Mouse (Mus musculus) large intestine, adult 2 months (tissue): ENCODE data around the gene Gtpbp8. TPM values are rescaled to one million over a fixed set of nuclear protein-coding genes. Genes with fewer than 3 reads are reported as not detected.

Experiments
- DNase-seq: peaks from one replicate; pipeline ENCODE4 v3.0.0-alpha.2; 2012; ENCODE audit warnings: low read depth, low spot score
- WGBS: fragments of 180-500 bp; shearing (Covaris S2); methylation state at CpG from one replicate; pipeline ENCODE4 v1.1.7; 2018; 5-methylcytosine and 5-hydroxymethylcytosine counted together
- polyA plus RNA-seq: library from polyadenylated mRNA; depleted of rRNA; stranded (reverse); fragments of >200 nt; gene quantifications from 2 replicates; pipeline ENCODE4 v1.2.3, GENCODE M21; 2012

Gtpbp8 gene
- polyA plus RNA-seq, 1 experiment, result 4.5 TPM

DNA sequence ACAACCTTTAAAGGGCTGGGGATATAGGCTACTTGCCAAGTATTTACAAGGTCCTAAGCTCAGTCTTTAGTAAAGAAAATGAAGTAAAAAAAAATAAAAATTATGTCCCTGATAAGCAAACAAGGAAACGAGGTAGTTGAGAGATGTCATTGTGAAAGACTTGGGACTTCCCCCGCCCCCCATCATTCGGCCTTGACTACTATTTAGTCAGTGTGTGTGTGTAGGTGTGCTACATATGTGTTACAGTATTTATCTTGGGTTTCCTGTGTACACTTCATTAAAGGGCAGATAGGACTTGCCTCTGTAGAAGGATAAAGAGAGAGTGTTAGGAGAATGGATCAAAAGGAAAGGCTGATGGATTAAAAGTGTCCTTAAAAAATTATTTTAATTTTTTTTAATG is 12.1 kb downstream of the Gtpbp8 start:
- DNase-seq, result peak; percentile 19
- 27% methylated on average over 3 of the region's 3 CpGs for WGBS

DNA sequence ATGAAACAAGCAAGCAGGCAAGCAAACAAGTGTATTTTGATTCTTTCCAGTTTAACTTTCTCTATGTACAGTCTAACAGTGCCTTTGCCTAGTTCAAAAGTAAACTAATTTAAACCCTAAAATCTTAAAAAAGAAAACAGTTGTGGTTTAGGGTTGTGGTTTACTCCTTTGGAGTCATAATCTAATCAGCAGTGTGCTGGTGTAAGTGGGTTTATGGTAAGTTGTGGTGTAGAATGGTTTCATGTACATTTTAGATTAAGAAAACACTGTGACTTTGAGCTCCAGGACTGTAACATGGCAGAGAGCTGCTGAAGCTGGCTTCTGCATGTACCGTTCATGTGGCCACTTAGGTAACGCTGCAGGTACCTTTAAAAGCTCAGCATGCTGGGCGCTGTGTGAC is 18.6 kb downstream of the Gtpbp8 start:
- no peak for DNase-seq
- 92% methylated on average over 3 of the region's 3 CpGs for WGBS

DNA sequence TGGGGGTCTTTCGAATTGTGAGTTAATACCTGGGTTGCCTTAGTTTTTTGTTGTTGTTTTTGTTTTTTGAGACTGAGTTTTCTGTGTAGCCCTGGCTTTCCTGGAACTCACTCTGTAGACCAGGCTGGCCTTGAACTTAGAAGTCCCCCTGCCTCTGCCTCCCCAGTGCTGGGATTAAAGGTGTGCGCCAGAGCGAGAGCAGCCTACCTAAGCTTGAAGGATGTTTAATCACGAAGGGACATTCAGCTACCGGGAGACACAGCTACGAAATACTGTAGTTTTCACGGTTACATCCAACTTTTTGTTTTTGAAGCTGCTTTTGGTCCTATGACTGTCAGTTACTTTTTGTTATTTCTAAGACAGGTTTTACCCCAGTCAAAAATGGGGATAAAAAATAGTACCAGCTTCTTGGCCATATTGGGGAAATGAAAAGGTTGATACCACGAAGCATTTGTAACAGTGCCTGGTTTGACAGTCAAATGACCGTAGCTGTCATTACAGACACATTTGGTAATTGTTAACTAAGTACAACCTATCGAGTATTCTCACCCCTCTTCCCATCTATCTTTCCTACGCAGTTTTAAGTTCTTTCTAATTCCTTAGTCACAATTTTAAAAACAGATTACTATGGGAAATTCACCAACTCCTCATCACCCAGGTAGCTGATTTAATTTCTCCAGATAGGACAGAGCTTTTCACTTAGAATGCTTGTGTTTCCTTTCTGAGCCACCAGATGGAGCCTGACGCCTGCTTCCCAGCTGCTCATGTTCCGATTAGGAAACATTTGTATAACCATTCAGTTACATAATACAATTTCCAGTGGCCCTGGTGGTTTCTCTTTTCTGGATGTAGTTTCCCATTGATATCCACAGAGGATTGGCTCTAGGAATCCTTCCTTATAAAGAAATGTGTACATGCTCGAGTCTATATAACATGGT is 20.6 kb downstream of the Gtpbp8 start:
- 15% methylated on average over 14 of the region's 14 CpGs for WGBS
- peak; percentile 83 for DNase-seq

DNA sequence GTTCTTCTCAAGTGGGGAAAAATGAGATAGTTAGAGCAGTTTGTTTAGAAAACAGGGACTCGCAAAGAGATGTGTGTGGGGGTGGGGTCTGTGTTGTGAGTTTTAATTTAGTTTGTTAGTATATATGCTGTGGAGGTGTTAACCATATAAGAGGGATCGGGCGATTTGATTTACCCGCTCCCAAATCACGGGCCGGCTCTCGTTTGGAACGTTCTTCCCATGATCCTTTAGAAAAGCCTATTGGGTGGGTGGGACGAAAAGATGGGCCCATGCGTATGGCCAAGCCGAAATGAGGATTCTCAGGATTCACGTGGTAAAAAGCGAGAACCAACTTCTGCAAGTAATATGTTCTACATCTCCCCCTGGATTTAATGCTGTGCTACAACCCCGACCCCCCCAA is 21.3 kb downstream of the Gtpbp8 start:
- under 1% methylated on average over 14 of the region's 14 CpGs for WGBS
- no peak for DNase-seq

DNA sequence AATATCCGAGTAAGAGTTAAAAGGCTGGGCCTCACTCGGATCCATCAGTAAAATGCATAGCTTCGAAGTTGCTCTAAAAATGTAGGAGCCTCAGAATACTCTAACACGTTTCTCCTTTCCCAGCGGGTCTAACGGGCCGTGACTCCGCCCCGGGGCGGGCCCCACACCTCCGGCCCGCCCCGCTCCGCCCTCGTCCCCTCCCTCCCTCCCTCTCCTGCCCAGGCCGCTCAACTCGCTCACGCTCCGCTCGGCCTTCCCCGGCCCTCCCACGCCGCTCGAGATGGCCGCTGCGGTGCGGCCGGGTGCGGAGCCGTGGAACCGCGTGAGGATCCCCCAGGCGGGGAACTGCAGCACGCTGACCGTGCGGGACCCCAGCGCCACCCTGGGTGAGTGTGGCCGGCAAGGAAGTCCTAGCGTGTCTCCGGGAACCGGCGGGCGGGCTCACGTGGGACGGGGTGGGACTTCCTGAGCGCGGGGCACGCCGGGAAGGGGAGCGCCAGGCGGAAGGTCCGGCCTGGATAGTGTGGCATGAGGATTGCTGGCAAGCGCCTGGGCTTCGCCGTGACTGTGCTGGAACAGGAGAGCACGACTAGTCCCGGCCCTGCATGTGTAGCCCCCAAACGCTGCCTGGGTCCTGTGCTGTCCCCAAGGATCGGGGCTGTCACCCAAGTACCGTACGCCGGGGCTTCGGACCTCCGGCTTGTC is 21.9 kb downstream of the Gtpbp8 start, which contains the start of gene Nepro:
TSS of gene Nepro (plus strand) at position 219 of the 705 bp plus-strand sequence.
- under 1% methylated on average over 64 of the region's 64 CpGs for WGBS
- no peak for DNase-seq

DNA sequence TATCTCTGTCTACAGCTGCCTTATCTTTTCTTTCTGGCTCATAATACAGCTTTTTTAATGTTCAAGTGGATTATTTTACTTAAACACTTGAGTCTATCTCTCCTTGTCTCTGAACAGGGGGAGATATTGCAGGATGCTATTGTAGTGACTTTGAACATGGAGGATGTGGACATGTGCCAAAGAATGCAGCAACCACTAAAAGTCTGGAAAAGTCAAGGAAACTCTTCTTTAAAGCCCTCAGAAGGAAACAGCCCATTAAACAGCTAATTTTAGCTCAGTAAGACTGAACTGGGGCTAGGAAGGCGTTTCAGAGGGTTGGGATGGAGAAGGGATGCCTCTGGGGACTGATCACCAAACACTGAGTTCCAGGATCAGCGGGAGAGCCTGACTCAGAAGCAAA is 23.5 kb downstream of the Gtpbp8 start:
- 62% methylated on average over 2 of the region's 2 CpGs for WGBS
- no peak for DNase-seq

DNA sequence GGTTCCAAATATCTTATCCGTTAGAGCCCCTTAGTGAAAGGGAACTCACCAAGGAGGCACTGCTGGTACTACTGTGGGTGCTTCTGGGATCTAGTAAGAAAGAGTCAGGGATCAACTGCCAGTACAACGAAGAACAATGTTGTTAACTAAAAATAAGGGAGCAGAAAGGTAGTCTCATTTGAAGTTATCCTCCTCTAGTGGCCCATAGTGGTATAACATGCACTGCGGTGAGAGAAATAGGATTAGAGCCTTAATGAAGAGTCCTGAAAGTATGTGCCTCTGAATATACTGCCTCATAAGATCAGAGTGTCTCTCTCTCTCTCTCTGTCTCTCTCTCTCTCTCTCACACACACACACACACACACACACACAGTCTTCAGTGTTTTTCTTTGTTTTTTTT is 25.6 kb downstream of the Gtpbp8 start:
- 74% methylated on average over 3 of the region's 3 CpGs for WGBS
- no peak for DNase-seq

DNA sequence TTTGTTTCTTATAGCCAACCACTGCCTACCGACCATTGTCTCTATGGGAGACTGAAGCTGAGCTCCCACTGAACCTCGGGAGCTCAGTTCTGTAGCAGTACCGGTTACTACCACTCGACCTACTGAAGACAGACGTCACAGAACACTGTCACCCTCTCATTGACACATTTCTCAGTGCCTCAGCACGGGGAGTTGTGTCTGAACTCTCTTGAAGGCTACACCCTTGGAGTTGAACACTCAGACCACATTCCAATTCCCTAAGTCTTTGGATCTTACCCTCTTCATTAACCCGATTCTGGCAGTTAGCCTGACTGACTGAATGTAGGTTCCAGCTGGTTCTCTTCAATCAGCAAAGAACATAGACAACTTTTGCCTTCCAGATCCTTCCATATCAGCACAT is 26.8 kb downstream of the Gtpbp8 start:
- no peak for DNase-seq
- 73% methylated on average over 7 of the region's 7 CpGs for WGBS

DNA sequence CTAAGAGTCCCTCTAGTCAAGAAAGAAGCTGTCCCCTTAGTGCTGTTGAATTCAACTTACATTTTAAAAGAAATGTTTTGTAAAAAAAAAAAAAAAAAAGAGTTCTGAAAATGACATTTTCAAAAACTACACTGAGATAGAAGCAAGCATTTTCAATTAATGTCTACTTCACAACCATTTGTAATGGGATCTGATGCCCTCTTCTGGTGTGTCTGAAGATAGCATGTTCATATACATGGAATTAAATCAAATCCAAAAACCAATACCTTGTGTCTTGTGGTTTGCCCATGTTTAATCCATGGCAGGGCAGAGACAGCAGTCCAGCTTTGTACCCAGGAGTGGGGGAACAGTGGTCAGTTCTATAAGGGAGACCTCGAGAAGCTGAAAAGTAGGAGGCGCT is 28.3 kb downstream of the Gtpbp8 start:
- no peak for DNase-seq
- 74% methylated on average over 2 of the region's 2 CpGs for WGBS

DNA sequence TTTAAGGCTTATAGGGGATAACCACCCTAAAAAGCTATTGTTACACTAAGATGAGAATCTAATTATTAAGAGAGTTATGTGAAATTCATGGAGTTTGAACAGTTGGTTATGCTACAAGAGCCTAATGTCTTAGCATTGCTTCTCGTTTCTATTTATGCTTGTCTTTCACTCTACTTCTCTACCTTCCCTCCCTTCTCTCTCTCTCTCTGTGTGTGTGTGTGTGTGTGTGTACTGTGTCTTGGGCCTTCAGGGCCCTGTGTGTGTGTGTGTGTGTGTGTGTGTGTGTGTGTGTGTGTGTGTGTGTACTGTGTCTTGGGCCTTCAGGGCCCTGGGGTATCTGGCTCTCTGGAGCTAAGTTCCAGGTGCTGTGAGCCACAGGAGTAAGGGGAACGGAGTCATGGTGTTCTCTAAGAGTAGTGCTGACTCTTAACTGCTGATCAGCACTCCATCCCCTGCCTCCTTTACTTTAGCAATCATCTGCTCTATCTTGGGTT is 29.0 kb downstream of the Gtpbp8 start:
- DNase-seq, result no peak
- 62% methylated on average over 2 of the region's 2 CpGs for WGBS

DNA sequence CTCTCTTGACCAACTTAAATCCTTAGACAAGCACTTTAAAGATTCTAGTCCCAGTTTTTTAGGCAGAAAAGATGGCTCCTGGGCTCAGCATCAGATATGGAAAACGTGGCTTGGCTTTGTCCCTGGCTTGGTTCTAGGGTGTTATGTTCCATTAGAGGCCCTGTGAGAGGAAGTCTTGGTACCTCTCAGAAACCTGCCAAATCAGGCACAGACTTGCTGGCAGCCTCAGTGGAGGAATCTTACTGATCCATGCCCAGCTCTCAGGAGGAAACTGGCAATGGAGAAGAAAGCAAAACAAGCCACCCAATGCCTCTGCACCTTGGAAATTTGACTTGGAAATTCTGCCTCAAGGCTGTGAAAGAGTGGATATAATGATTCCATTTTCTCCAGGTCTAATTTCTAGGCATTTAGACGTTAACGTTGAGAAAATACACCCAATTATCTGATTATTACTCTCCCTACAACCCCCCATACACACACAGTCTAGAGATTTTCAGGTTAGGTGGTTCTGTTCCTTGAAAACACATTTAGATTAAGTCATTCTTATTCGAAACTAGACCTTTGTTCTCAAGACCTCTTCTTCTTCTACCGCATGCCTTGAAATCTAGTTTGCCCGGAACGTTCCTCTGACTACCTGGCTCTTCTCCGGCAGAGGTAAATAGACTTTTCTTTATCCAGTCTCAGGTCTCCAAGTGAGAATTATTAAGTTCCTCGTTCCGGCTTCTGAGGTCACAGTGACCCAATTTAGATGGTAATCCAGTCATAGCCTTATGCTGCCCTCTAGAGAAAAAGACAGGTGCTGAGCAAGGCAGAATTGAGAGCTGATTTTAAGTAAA is 29.6 kb downstream of the Gtpbp8 start:
- DNase-seq, result no peak
- WGBS, result 18% methylated on average over 10 of the region's 10 CpGs

DNA sequence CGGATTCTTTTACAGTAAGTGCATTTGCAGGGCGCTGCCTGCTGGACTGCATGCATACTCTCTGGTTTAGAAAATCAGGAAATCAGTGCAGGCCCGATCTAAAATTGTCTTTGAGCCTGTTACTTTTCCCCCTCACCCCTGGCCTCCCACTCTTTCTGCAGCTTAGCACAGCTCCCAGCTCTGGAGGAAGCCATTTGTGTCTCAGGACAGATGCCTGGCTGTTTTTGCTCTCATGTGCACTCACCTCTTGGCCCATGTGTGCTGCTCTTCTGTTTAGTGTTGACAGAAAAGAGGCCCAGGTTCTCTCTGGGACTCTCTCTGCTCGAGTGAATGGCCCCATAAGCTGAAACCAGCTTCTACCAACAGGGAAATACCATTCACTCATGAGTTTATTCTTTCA is 42.7 kb downstream of the Gtpbp8 start:
- WGBS, result 52% methylated on average over 4 of the region's 4 CpGs
- no peak for DNase-seq

DNA sequence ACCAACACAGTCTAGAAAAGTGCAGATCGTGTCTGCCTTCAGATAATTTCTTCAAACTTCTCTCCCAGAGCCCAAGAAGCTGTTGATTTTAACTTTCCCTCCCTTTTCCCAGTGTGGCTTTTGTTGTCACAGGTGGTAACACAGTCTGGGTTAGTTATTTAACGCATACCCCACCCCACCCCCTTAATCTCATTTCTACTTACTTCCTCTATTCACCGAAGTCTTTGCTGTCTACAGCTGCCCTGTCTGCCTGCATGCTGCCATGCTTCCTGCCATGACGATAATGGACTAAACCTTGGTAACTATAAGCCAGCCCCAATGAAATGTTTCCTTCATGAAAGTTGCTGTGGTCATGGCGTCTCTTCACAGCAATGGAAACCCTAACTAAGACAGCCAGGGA is 43.9 kb downstream of the Gtpbp8 start:
- no peak for DNase-seq
- WGBS, result 34% methylated on average over 5 of the region's 5 CpGs

DNA sequence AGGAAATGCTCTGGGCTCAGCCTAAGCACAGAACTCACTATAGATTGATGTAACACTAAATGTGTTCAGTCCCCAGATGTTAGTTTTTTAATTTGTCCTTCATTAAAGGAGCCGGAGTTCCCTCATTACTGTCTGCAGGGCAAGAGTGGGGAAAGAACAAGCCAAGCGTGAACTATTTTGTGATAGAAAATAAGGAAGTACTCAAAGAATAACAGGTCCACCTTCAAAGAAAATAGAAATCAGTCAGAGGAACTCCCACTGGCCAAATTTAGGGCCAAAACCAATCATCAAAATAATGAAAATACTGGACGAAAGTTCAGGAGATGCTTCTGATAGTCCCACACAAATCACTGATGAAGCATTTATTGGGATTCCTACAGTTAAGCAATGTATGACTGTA is 45.0 kb downstream of the Gtpbp8 start:
- no peak for DNase-seq
- 84% methylated on average over 3 of the region's 3 CpGs for WGBS

DNA sequence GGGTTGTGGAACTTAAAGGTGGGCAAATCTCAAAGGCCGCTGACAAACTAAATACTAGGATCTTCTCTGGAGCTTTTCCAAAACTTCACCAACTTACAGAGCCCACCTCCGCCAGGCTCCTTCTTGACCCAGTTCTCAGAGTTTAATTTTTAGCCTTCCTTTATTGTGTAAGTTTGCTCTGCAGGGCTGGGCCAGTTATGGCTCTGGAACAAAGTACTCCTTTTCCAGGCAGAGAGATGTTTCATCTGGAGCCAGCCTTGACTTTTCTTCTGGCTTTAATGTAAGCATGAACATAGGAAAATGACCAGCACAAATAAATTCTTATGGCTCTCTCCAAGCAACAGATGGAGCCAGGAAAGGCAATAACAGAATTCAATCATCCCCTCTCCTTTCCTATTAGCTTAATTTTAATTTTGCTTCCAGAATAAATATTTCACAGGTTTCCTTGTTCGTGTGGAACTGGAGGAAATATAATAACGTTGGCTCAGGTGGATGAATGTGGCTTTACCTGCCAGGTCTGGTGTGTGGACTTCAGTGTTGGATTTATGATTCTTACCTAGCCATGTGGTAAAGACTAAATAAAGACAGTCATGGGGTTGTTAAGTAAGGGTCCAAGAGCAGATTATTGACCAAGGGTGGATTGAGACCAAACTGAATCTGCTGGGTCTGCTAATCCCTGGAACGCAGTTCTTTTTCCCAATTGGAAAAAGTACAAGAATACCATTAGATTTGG is 48.5 kb downstream of the Gtpbp8 start:
- peak; percentile 77 for DNase-seq
- 23% methylated on average over 5 of the region's 5 CpGs for WGBS

DNA sequence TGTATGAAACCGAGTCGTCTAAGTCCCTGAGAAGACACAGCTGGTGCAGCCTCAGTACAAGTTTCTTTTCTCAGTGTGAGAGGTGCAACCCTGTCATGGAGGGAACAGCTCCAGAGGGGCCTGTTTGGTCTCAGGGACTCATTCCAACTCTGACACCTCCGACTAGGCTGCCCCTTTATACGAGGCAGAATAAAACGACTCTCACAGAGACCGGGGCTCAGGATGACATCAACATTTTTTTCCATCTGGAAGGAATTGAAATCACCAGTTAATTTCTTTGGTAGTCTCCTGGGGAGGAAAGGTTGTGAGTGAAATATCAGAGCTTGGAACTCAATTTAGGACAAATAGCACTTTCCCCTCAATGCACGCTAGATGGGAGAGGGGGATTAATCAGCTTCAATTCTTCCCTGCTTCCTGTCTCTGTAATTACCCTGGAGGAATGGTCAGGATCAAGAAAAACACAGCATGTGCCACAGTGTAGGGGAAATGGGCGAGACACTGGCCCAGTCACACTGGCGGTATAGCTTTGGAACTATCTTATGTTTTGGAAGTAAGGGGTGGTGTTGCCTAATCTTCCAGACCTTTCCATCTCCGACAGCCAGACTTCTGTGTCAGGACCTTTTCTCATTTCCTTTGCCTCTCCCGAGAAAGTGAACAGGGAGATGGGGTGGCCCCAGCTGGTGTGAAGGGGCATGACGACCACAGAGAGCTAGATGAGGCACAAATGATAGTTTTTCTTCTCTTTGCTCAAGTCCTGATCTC is 50.1 kb downstream of the Gtpbp8 start:
- DNase-seq, result no peak
- 16% methylated on average over 12 of the region's 12 CpGs for WGBS

DNA sequence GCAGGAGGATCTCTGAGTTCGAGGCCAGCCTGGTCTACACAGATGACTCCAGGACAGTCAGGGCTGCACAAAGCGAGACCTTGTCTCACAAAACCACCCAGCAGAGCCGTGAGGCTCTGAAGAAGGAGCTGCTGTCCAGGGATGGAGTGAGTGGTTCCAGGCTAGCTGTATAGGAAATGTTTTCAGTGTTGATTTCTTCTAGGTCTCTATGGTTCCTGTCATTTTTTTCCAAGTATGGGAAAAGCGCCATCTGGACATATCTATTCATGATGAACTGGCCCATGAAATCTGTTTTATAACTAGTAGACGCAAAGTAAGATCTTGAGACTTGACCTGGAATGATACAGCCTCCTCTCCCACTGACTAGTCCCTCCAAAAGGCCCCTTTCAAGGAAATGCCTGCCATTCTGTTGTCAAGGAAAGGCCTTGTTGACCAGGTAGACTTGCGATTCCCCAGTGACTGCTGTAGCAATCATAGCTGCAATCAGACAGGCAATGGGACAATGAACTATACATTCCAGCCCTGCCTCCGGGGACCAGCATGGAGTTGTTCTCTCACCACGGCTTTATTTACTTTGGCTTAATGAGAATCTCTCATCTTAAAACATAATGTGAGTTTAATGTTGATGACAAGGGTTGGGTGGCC is 50.8 kb downstream of the Gtpbp8 start:
- DNase-seq, result no peak
- 54% methylated on average over 8 of the region's 8 CpGs for WGBS

DNA sequence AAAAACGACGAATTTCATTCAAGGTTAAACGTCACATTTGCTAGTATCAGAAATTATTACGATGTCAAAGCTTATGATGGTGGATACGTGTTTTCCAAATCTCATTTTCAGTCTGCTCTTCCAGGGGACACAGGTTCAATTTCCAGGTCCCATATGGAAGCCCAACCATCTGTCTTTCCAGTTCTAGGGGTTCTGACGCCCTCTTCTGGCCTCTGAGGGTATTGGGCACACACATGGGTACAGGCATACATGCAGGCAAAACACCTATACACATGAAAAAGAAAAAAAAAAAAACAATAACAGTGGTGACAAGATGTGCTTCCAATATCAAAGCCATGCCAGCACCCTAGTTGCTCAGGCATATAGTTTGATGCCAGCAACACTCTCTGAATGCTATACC is 52.5 kb downstream of the Gtpbp8 start:
- WGBS, result 80% methylated on average over 6 of the region's 6 CpGs
- DNase-seq, result no peak
